Mouse (Mus musculus): ENCODE results near the gene Tpp2. TPM values are rescaled to one million over a fixed set of nuclear protein-coding genes. Genes with fewer than 3 reads are reported as not detected.
"Not testable (repeated sequence)": the region's sequence is repeated elsewhere in the genome, so short reads cannot be mapped to it uniquely, and the experiment has no call there.

Tpp2 gene
- 2.4 and 4.2 TPM in 2 replicates for polyA plus RNA-seq (2012; ENCODE audit: insufficient read depth, low replicate concordance)

GRCm38 (mm10) chr1:43933488-43934415, at the start of gene Tpp2:
Gene Tpp2 (plus strand): TSS chr1:43933647.
- peak within 1 kb of the TSS; percentile 96 for H3K4me3 ChIP-seq (replicated peaks)
- TF ChIP-seq FLI1 (IDR thresholded peaks at IDR 0.05; ENCODE audit: low read length) (peak; percentile 48; the same call in 1 of the 2 replicates), GATA1 (IDR thresholded peaks at IDR 0.05; ENCODE audit: borderline replicate concordance, low read length) (no peak)
- peaks cover 22% of the 10 kb centered on the region for H3K4me1 ChIP-seq
- H3K27me3 ChIP-seq (replicated peaks) = no peaks in the 10 kb centered on the region
- no peaks in the 10 kb centered on the region for H3K9me3 ChIP-seq
- H3K36me3 ChIP-seq (replicated peaks; ENCODE audit: low read length) = no peaks in the 10 kb centered on the region

- H3K36me3 ChIP-seq (replicated peaks; ENCODE audit: low read length); H3K4me1 ChIP-seq; H3K9me3 ChIP-seq; H3K4me3 ChIP-seq (replicated peaks); H3K27me3 ChIP-seq (replicated peaks): not testable (repeated sequence)
These were observed 45.1 kb upstream of the Tpp2 start for GRCm38 (mm10) chr1:43888358-43888757.

- Histone ChIP-seq H3K27me3 (replicated peaks) (peaks cover under 1% of the 10 kb centered on the region), H3K4me3 (replicated peaks) (no peak overlapping the region), H3K4me1 (peaks cover 26% of the 10 kb centered on the region), H3K36me3 (replicated peaks; ENCODE audit: low read length) (no peaks in the 10 kb centered on the region), H3K9me3 (peaks cover 25% of the 10 kb centered on the region)
- no peak for TF ChIP-seq GATA1 (IDR thresholded peaks at IDR 0.05; ENCODE audit: borderline replicate concordance, low read length)
- no peak for TF ChIP-seq FLI1 (IDR thresholded peaks at IDR 0.05; ENCODE audit: low read length)
These were observed 37.7 kb upstream of the Tpp2 start for GRCm38 (mm10) chr1:43895742-43896141.

DNA sequence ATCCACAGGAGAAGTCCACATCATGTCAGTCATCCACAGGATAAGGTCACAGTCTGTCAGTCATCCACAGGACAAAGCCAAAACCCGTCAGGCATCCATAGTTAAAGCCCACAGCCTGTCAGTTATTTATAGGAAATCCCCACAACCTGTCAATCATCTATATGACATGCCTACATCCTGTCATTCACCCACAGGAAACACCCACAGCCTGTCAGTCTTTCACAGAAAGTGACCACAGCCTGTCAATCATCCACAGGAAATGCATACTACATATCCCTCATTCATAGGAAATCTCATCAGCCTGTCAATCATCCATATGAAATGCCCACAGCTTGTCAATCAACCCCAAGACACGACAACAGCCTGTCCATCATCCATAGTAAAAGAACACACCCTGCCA, 36.3 kb upstream of the Tpp2 start:
- peaks cover 26% of the 10 kb centered on the region for H3K4me1 ChIP-seq
- H3K36me3 ChIP-seq (replicated peaks; ENCODE audit: low read length) = no peaks in the 10 kb centered on the region
- TF ChIP-seq GATA1 (IDR thresholded peaks at IDR 0.05; ENCODE audit: borderline replicate concordance, low read length) (no peak), FLI1 (IDR thresholded peaks at IDR 0.05; ENCODE audit: low read length) (no peak)
- H3K27me3 ChIP-seq (replicated peaks) = peaks cover 2% of the 10 kb centered on the region
- H3K4me3 ChIP-seq (replicated peaks) = no peak overlapping the region
- peaks cover 25% of the 10 kb centered on the region for H3K9me3 ChIP-seq

GRCm38 (mm10) chr1:43897987-43898386, 35.5 kb upstream of the Tpp2 start:
- no peak for TF ChIP-seq GATA1 (IDR thresholded peaks at IDR 0.05; ENCODE audit: borderline replicate concordance, low read length)
- Histone ChIP-seq H3K36me3 (replicated peaks; ENCODE audit: low read length) (no peaks in the 10 kb centered on the region), H3K27me3 (replicated peaks) (peaks cover 2% of the 10 kb centered on the region), H3K4me1 (peaks cover 26% of the 10 kb centered on the region), H3K9me3 (peaks cover 25% of the 10 kb centered on the region), H3K4me3 (replicated peaks) (no peak overlapping the region)

GRCm38 (mm10) chr1:43898991-43899714, 34.3 kb upstream of the Tpp2 start:
- peaks cover 25% of the 10 kb centered on the region for H3K9me3 ChIP-seq
- peaks cover 26% of the 10 kb centered on the region for H3K4me1 ChIP-seq
- no peak overlapping the region for H3K4me3 ChIP-seq (replicated peaks)
- H3K27me3 ChIP-seq (replicated peaks) = peaks cover 2% of the 10 kb centered on the region
- no peaks in the 10 kb centered on the region for H3K36me3 ChIP-seq (replicated peaks; ENCODE audit: low read length)
- TF ChIP-seq FLI1 (IDR thresholded peaks at IDR 0.05; ENCODE audit: low read length) (no peak), GATA1 (IDR thresholded peaks at IDR 0.05; ENCODE audit: borderline replicate concordance, low read length) (no peak)

GRCm38 (mm10) chr1:43902417-43902816, 31.0 kb upstream of the Tpp2 start:
- TF ChIP-seq FLI1 (IDR thresholded peaks at IDR 0.05; ENCODE audit: low read length) = no peak
- TF ChIP-seq GATA1 (IDR thresholded peaks at IDR 0.05; ENCODE audit: borderline replicate concordance, low read length) = no peak
- Histone ChIP-seq H3K4me1 (peaks cover 15% of the 10 kb centered on the region), H3K4me3 (replicated peaks) (no peak overlapping the region), H3K27me3 (replicated peaks) (peaks cover 2% of the 10 kb centered on the region), H3K9me3 (peaks cover 12% of the 10 kb centered on the region), H3K36me3 (replicated peaks; ENCODE audit: low read length) (no peaks in the 10 kb centered on the region)

- peaks cover 8% of the 10 kb centered on the region for H3K9me3 ChIP-seq
- TF ChIP-seq GATA1 (IDR thresholded peaks at IDR 0.05; ENCODE audit: borderline replicate concordance, low read length) (no peak), FLI1 (IDR thresholded peaks at IDR 0.05; ENCODE audit: low read length) (no peak)
- H3K27me3 ChIP-seq (replicated peaks) = peaks cover 2% of the 10 kb centered on the region
- H3K4me1 ChIP-seq = peaks cover 11% of the 10 kb centered on the region
- H3K4me3 ChIP-seq (replicated peaks) = no peak overlapping the region
- H3K36me3 ChIP-seq (replicated peaks; ENCODE audit: low read length) = no peaks in the 10 kb centered on the region
These were observed 30.6 kb upstream of the Tpp2 start for GRCm38 (mm10) chr1:43902855-43903254.

DNA sequence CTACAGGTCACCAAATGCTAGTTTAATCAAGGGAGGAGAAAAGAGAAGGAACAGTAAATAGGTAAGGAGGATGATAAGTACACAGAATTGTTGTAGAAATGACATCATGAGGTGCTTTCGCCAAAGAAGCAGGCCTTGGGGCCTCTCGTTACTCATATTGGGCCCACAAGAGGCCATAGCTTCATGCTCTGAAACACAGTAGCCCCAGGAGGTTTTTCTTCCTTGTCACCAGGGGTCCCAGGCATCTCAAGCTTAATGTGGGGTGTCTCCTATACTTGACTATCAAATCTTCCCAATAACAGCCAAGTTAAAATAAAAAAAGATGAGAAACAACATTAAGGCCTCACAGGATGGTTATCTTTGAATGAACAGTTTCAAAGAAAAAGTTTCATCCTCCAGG, 18.0 kb upstream of the Tpp2 start:
- H3K4me1 ChIP-seq = peaks cover 7% of the 10 kb centered on the region; the same call in 1 of the 2 replicates
- no peaks in the 10 kb centered on the region for H3K27me3 ChIP-seq (replicated peaks)
- H3K4me3 ChIP-seq (replicated peaks) = no peak overlapping the region
- TF ChIP-seq GATA1 (IDR thresholded peaks at IDR 0.05; ENCODE audit: borderline replicate concordance, low read length) (no peak), FLI1 (IDR thresholded peaks at IDR 0.05; ENCODE audit: low read length) (no peak)
- H3K36me3 ChIP-seq (replicated peaks; ENCODE audit: low read length) = no peaks in the 10 kb centered on the region
- no peaks in the 10 kb centered on the region for H3K9me3 ChIP-seq

DNA sequence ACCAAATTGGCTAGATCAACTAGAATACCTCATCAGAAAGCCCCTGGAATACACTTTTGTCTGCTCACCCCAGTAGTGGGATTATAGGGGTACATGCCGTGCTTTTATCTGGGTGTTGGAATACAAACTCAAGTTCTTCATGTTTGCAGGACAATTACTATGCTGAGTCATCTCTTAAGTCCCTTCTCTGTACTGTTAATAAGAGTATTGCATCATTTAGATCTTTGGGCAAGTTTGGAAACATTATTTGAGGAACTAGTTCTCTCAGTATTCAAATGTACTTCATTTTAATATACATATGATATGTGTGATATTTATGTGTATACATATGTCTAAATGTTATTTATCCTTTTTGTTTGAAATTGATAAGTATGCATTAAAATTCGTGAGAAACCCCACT, 16.6 kb upstream of the Tpp2 start:
- H3K27me3 ChIP-seq (replicated peaks) = no peaks in the 10 kb centered on the region
- no peak overlapping the region for H3K4me3 ChIP-seq (replicated peaks)
- H3K9me3 ChIP-seq = no peaks in the 10 kb centered on the region
- peaks cover 7% of the 10 kb centered on the region; the same call in 1 of the 2 replicates for H3K4me1 ChIP-seq
- no peak for TF ChIP-seq GATA1 (IDR thresholded peaks at IDR 0.05; ENCODE audit: borderline replicate concordance, low read length)
- no peak for TF ChIP-seq FLI1 (IDR thresholded peaks at IDR 0.05; ENCODE audit: low read length)
- H3K36me3 ChIP-seq (replicated peaks; ENCODE audit: low read length) = no peaks in the 10 kb centered on the region

Data from megakaryocyte, embryonic 14.5 days (primary cell).